Mouse (Mus musculus) forebrain, embryonic 14.5 days (tissue): ENCODE measurements around the gene Ube2z. TPM values are rescaled to one million over a fixed set of nuclear protein-coding genes. Genes with fewer than 3 reads are reported as not detected.
A peak's percentile ranks its signal among the peaks of the same experiment; 100 is the strongest.

Experiments
- ATAC-seq: fragments of 200-750 bp; cut with Nextera tagmentation; 2 replicates; pipeline ENCODE4 v1.8.0; 2017; ENCODE audit warnings: mild to moderate bottlenecking, moderate library complexity
- DNase-seq: peaks from one replicate; pipeline ENCODE4 v3.0.0-alpha.2; 2015; ENCODE audit warnings: low spot score
- H3K27ac ChIP-seq: fragments of 300-500 bp; sonication (generic); 2 replicates; pipeline ENCODE4 v1.5.1; 2014; ENCODE audit warnings: low read depth, mild to moderate bottlenecking, control low read depth, low read length, moderate library complexity
- H3K27me3 ChIP-seq: fragments of 300-500 bp; sonication (generic); replicated peaks from 2 replicates; pipeline ENCODE4 v1.6.1; 2014; ENCODE audit warnings: low read length, control low read depth, mixed read lengths; ENCODE audit not compliant: control insufficient read depth, insufficient read depth
- H3K36me3 ChIP-seq: fragments of 300-500 bp; sonication (generic); 2 replicates; pipeline ENCODE4 v1.6.1; 2014; ENCODE audit warnings: low read length, control low read depth; ENCODE audit not compliant: control insufficient read depth, insufficient read depth
- H3K4me1 ChIP-seq: fragments of 300-500 bp; sonication (generic); 2 replicates; pipeline ENCODE4 v1.6.1; 2014; ENCODE audit warnings: antibody characterized with exemption, low read length, control low read depth; ENCODE audit not compliant: control insufficient read depth, insufficient read depth
- H3K4me2 ChIP-seq: fragments of 300-500 bp; sonication (generic); 2 replicates; pipeline ENCODE4 v1.6.1; 2014; ENCODE audit warnings: mild to moderate bottlenecking, control low read depth, low read length
- H3K4me3 ChIP-seq: fragments of 300-500 bp; sonication (generic); 2 replicates; pipeline ENCODE4 v1.5.1; 2014; ENCODE audit warnings: low read depth, low read length, control low read depth
- H3K9ac ChIP-seq: fragments of 300-500 bp; sonication (generic); 2 replicates; pipeline ENCODE4 v1.6.1; 2014; ENCODE audit warnings: mild to moderate bottlenecking, low read length, control low read depth, moderate library complexity
- H3K9me3 ChIP-seq: fragments of 300-500 bp; sonication (generic); replicated peaks from 2 replicates; pipeline ENCODE4 v1.6.1; 2016; ENCODE audit warnings: low read length, control low read depth, mixed read lengths; ENCODE audit not compliant: control insufficient read depth
- WGBS: fragments of 180-500 bp; shearing (Covaris S2); extraction: QIAGEN DNeasy Blood & Tissue Kit; methylation state at CpG from one replicate; pipeline ENCODE4 v1.1.7; 2014; 5-methylcytosine and 5-hydroxymethylcytosine counted together
- polyA plus RNA-seq: library from polyadenylated mRNA; unstranded; fragments of >200 nt; fragmentation: Nextera tagmentation; extraction: Ambion mirVana; gene quantifications from 2 replicates; pipeline ENCODE4 v1.2.1, GENCODE M21; 2014

The Ube2z gene
- polyA plus RNA-seq, 1 experiment from 2014 or later = 24.9 TPM

DNA sequence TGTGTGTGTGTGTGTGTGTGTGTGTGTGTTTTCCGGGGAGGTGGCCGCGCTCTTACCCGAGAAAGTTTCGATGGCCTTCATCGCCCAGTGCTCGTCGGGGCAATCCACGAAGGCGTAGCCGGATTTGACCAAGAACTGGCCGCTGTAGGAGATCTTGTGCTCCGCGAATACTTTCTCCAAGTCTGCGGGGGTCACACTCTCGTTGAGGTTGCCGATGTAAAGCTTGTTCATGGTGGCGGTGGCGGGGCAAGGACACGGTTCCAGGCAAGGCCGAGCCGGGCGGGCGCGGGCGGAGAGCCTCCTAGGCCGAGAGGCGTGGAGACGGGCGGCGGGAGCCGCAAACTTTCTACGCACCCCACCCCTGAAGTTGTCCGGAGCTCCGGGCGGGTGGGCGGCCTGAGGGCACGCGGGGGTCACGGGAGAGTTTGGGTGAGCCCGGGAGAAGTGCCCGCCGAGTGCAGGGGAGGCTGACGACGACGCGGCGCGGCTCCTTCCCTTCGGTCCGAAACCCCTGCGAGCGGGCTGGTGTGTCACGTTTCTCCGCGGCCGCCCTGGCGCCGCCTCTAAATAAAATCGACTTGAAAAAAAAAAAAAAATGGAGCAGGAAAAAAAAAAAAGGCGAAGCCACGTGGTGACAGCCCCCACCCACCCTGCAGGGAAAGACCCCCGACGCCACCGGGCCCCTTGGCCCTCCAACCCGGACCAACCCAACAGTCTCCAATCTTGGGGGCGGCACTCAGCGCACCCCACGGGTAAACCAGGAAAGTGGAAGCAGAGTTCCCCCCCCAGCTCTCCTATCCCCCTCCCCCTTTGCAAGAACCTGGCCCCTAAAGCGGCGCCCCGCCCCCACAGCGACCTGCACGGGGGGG is 59.6 kb downstream of the Ube2z start, which contains the start of gene Igf2bp1:
Gene Igf2bp1 (minus strand): TSS at position 538 of the 869 bp plus-strand sequence.
- Histone ChIP-seq H3K4me3 (peak within 1 kb of the TSS; percentile 85), H3K9me3 (no peaks in the 10 kb centered on the region), H3K27ac (peak within 1 kb of the TSS; percentile 96), H3K27me3 (no peaks in the 10 kb centered on the region), H3K4me1 (peaks cover 18% of the 10 kb centered on the region), H3K4me2 (peak within 1 kb of the TSS; percentile 67), H3K9ac (peak within 1 kb of the TSS; percentile 93), H3K36me3 (no peaks in the 10 kb centered on the region)
- peak; percentile 90 for DNase-seq
- under 1% methylated on average over 69 of the region's 74 CpGs for WGBS
- ATAC-seq = peak; percentile 64

GRCm38 (mm10) chr11:96004793-96005402 is 60.3 kb downstream of the Ube2z start:
- under 1% methylated on average over 44 of the region's 57 CpGs for WGBS
- peak; percentile 54 for DNase-seq

GRCm38 (mm10) chr11:96003969-96004792 is 61.0 kb downstream of the Ube2z start:
- ATAC-seq (no peak), DNase-seq (peak; percentile 47)
- WGBS = under 1% methylated on average over 32 of the region's 32 CpGs
- H3K9me3 ChIP-seq = no peaks in the 10 kb centered on the region
- H3K4me3 ChIP-seq = peak overlapping the region; percentile 85
- peak overlapping the region; percentile 96 for H3K27ac ChIP-seq
- peaks cover 18% of the 10 kb centered on the region for H3K4me1 ChIP-seq
- H3K9ac ChIP-seq = peak overlapping the region; percentile 93
- peak overlapping the region; percentile 67 for H3K4me2 ChIP-seq
- no peaks in the 10 kb centered on the region for H3K27me3 ChIP-seq
- no peaks in the 10 kb centered on the region for H3K36me3 ChIP-seq

More at GRCm38 (mm10) chr11:96004793-96005402, 60.3 kb downstream of the Ube2z start:
- peaks cover 18% of the 10 kb centered on the region for H3K4me1 ChIP-seq
- no peaks in the 10 kb centered on the region for H3K36me3 ChIP-seq
- peak; percentile 10; the same call in 1 of the 2 replicates for ATAC-seq
- H3K9ac ChIP-seq = peak overlapping the region; percentile 93
- peak overlapping the region; percentile 67 for H3K4me2 ChIP-seq
- no peaks in the 10 kb centered on the region for H3K27me3 ChIP-seq
- H3K4me3 ChIP-seq = peak overlapping the region; percentile 85
- no peaks in the 10 kb centered on the region for H3K9me3 ChIP-seq
- peak overlapping the region; percentile 96 for H3K27ac ChIP-seq

GRCm38 (mm10) chr11:96003100-96003900 is 61.9 kb downstream of the Ube2z start:
- Histone ChIP-seq H3K27me3 (no peaks in the 10 kb centered on the region), H3K36me3 (no peaks in the 10 kb centered on the region), H3K4me3 (peak overlapping the region; percentile 85), H3K9me3 (no peaks in the 10 kb centered on the region), H3K27ac (peak overlapping the region; percentile 96), H3K9ac (peak overlapping the region; percentile 93), H3K4me1 (peaks cover 18% of the 10 kb centered on the region), H3K4me2 (peak overlapping the region; percentile 67)
- under 1% methylated on average over 12 of the region's 12 CpGs for WGBS
- no peak for ATAC-seq
- peak; percentile 51 for DNase-seq

Other genes with a start within 250 kb of the Ube2z start
- gene Phospho1, start 240.9 kb downstream of the Ube2z start, polyA plus RNA-seq = not detected in 2 replicates
- 2.1 and 2.7 TPM in 2 replicates for gene Gngt2, start 228.2 kb downstream of the Ube2z start, polyA plus RNA-seq
- gene Abi3, start 222.9 kb downstream of the Ube2z start, polyA plus RNA-seq = 0.50 and 1.1 TPM in 2 replicates
- not detected in 2 replicates for gene B4galnt2, start 150.5 kb downstream of the Ube2z start, polyA plus RNA-seq
- 14.6 and 15.3 TPM in 2 replicates for gene Igf2bp1, start 59.4 kb downstream of the Ube2z start, polyA plus RNA-seq
- gene Gip, start 40.8 kb downstream of the Ube2z start, polyA plus RNA-seq = not detected in 2 replicates
- gene Snf8, start 30.5 kb downstream of the Ube2z start, polyA plus RNA-seq = 58.4 and 68.8 TPM in 2 replicates
- gene Atp5g1, start 10.3 kb upstream of the Ube2z start, polyA plus RNA-seq = 606 and 726 TPM in 2 replicates
- gene Calcoco2, start 46.6 kb upstream of the Ube2z start, polyA plus RNA-seq = 0.14 TPM in 1 of 2 replicates, not detected in the other
- 0.06 and 0.15 TPM in 2 replicates for gene Ttll6, start 68.4 kb upstream of the Ube2z start, polyA plus RNA-seq
- gene Hoxb13, start 128.9 kb upstream of the Ube2z start, polyA plus RNA-seq = not detected in 2 replicates
- gene Hoxb9, start 206.1 kb upstream of the Ube2z start, polyA plus RNA-seq = not detected in 2 replicates
- gene Hoxb8, start 216.5 kb upstream of the Ube2z start, polyA plus RNA-seq = not detected in 2 replicates
- gene Hoxb7, start 221.2 kb upstream of the Ube2z start, polyA plus RNA-seq = not detected in 2 replicates
- gene Hoxb6, start 227.1 kb upstream of the Ube2z start, polyA plus RNA-seq = not detected in 2 replicates
- gene Hoxb5, start 237.9 kb upstream of the Ube2z start, polyA plus RNA-seq = 0.15 TPM in 1 of 2 replicates, not detected in the other